Mouse (Mus musculus): ENCODE measurements around the gene 0610040J01Rik. TPM values are rescaled to one million over a fixed set of nuclear protein-coding genes. Genes with fewer than 3 reads are reported as not detected.

The 0610040J01Rik gene
- polyA plus RNA-seq, 1 experiment from 2014 or later = 21.5 TPM

- no peaks in the 10 kb centered on the region for H3K36me3 ChIP-seq (ENCODE audit: insufficient read depth, low read length)
- TF ChIP-seq CTCF (IDR thresholded peaks at IDR 0.05) = no peak
- TF ChIP-seq EP300 (IDR thresholded peaks at IDR 0.05) = no peak
- ATAC-seq (peak; percentile 11; the same call in 1 of the 2 replicates), DNase-seq (ENCODE audit: low spot score) (no peak)
- no peak overlapping the region for H3K4me3 ChIP-seq (ENCODE audit: low read depth, low read length)
- no peak overlapping the region for H3K4me2 ChIP-seq (replicated peaks; ENCODE audit: low read depth, low read length)
- no peaks in the 10 kb centered on the region for H3K9me3 ChIP-seq (ENCODE audit: low read length)
- no peaks in the 10 kb centered on the region for H3K27me3 ChIP-seq (replicated peaks; ENCODE audit: insufficient read depth, low read length)
- no peak overlapping the region for H3K9ac ChIP-seq (replicated peaks; ENCODE audit: low read depth)
- no peaks in the 10 kb centered on the region for H3K4me1 ChIP-seq (ENCODE audit: insufficient read depth, low read depth, low read length)
- no peak overlapping the region for H3K27ac ChIP-seq (ENCODE audit: low read length)
- WGBS = 66% methylated on average over 5 of the region's 5 CpGs
Observed at GRCm38 (mm10) chr5:63837115-63837514, 25.0 kb downstream of the 0610040J01Rik start.

GRCm38 (mm10) chr5:63837851-63838250 lies 25.7 kb downstream of the 0610040J01Rik start:
- Histone ChIP-seq H3K4me3 (ENCODE audit: low read depth, low read length) (no peak overlapping the region), H3K9ac (replicated peaks; ENCODE audit: low read depth) (no peak overlapping the region), H3K27ac (ENCODE audit: low read length) (no peak overlapping the region), H3K4me1 (ENCODE audit: insufficient read depth, low read depth, low read length) (no peaks in the 10 kb centered on the region), H3K36me3 (ENCODE audit: insufficient read depth, low read length) (no peaks in the 10 kb centered on the region), H3K4me2 (replicated peaks; ENCODE audit: low read depth, low read length) (no peak overlapping the region), H3K9me3 (ENCODE audit: low read length) (no peaks in the 10 kb centered on the region), H3K27me3 (replicated peaks; ENCODE audit: insufficient read depth, low read length) (no peaks in the 10 kb centered on the region)
- WGBS = 89% methylated on average over 2 of the region's 2 CpGs
- no peak for TF ChIP-seq EP300 (IDR thresholded peaks at IDR 0.05)
- TF ChIP-seq CTCF (IDR thresholded peaks at IDR 0.05) = no peak
- ATAC-seq (no peak), DNase-seq (ENCODE audit: low spot score) (no peak)

- Histone ChIP-seq H3K9ac (replicated peaks; ENCODE audit: low read depth) (no peak overlapping the region), H3K9me3 (ENCODE audit: low read length) (no peaks in the 10 kb centered on the region), H3K4me1 (ENCODE audit: insufficient read depth, low read depth, low read length) (no peaks in the 10 kb centered on the region), H3K27me3 (replicated peaks; ENCODE audit: insufficient read depth, low read length) (no peaks in the 10 kb centered on the region), H3K4me3 (ENCODE audit: low read depth, low read length) (no peak overlapping the region), H3K27ac (ENCODE audit: low read length) (no peak overlapping the region), H3K4me2 (replicated peaks; ENCODE audit: low read depth, low read length) (no peak overlapping the region), H3K36me3 (ENCODE audit: insufficient read depth, low read length) (no peaks in the 10 kb centered on the region)
- DNase-seq (ENCODE audit: low spot score) = no peak
- TF ChIP-seq CTCF (IDR thresholded peaks at IDR 0.05) (no peak), EP300 (IDR thresholded peaks at IDR 0.05) (no peak)
- ATAC-seq = no peak
- WGBS = 51% methylated on average over 12 of the region's 12 CpGs
Observed at GRCm38 (mm10) chr5:63839801-63840416, 27.7 kb downstream of the 0610040J01Rik start.

- H3K9me3 ChIP-seq (ENCODE audit: low read length) = no peaks in the 10 kb centered on the region
Observed at GRCm38 (mm10) chr5:63847080-63847479, 34.9 kb downstream of the 0610040J01Rik start.

GRCm38 (mm10) chr5:63847541-63848226 lies 35.5 kb downstream of the 0610040J01Rik start:
- WGBS = 66% methylated on average over 13 of the region's 13 CpGs
- no peak for TF ChIP-seq EP300 (IDR thresholded peaks at IDR 0.05)
- TF ChIP-seq CTCF (IDR thresholded peaks at IDR 0.05) = no peak
- ATAC-seq = no peak
- no peak overlapping the region for H3K27ac ChIP-seq (ENCODE audit: low read length)
- H3K4me1 ChIP-seq (ENCODE audit: insufficient read depth, low read depth, low read length) = no peaks in the 10 kb centered on the region
- H3K4me3 ChIP-seq (ENCODE audit: low read depth, low read length) = no peak overlapping the region
- no peaks in the 10 kb centered on the region for H3K36me3 ChIP-seq (ENCODE audit: insufficient read depth, low read length)
- no peaks in the 10 kb centered on the region for H3K27me3 ChIP-seq (replicated peaks; ENCODE audit: insufficient read depth, low read length)
- H3K9me3 ChIP-seq (ENCODE audit: low read length) = no peaks in the 10 kb centered on the region
- DNase-seq (ENCODE audit: low spot score) = no peak
- H3K9ac ChIP-seq (replicated peaks; ENCODE audit: low read depth) = no peak overlapping the region
- H3K4me2 ChIP-seq (replicated peaks; ENCODE audit: low read depth, low read length) = no peak overlapping the region

More at GRCm38 (mm10) chr5:63847080-63847479, 34.9 kb downstream of the 0610040J01Rik start:
- TF ChIP-seq EP300 (IDR thresholded peaks at IDR 0.05) = no peak
- TF ChIP-seq CTCF (IDR thresholded peaks at IDR 0.05) = no peak
- H3K9ac ChIP-seq (replicated peaks; ENCODE audit: low read depth) = no peak overlapping the region
- H3K4me2 ChIP-seq (replicated peaks; ENCODE audit: low read depth, low read length) = no peak overlapping the region
- no peak overlapping the region for H3K4me3 ChIP-seq (ENCODE audit: low read depth, low read length)
- H3K36me3 ChIP-seq (ENCODE audit: insufficient read depth, low read length) = no peaks in the 10 kb centered on the region
- 81% methylated on average over 8 of the region's 8 CpGs for WGBS
- ATAC-seq (no peak), DNase-seq (ENCODE audit: low spot score) (no peak)
- H3K4me1 ChIP-seq (ENCODE audit: insufficient read depth, low read depth, low read length) = no peaks in the 10 kb centered on the region
- H3K27me3 ChIP-seq (replicated peaks; ENCODE audit: insufficient read depth, low read length) = no peaks in the 10 kb centered on the region
- H3K27ac ChIP-seq (ENCODE audit: low read length) = no peak overlapping the region

- WGBS = 69% methylated on average over 8 of the region's 8 CpGs
- Histone ChIP-seq H3K9ac (replicated peaks; ENCODE audit: low read depth) (no peak overlapping the region), H3K27me3 (replicated peaks; ENCODE audit: insufficient read depth, low read length) (no peaks in the 10 kb centered on the region), H3K27ac (ENCODE audit: low read length) (no peak overlapping the region), H3K4me2 (replicated peaks; ENCODE audit: low read depth, low read length) (no peak overlapping the region), H3K36me3 (ENCODE audit: insufficient read depth, low read length) (no peaks in the 10 kb centered on the region), H3K4me1 (ENCODE audit: insufficient read depth, low read depth, low read length) (no peaks in the 10 kb centered on the region), H3K9me3 (ENCODE audit: low read length) (no peaks in the 10 kb centered on the region), H3K4me3 (ENCODE audit: low read depth, low read length) (no peak overlapping the region)
- no peak for TF ChIP-seq EP300 (IDR thresholded peaks at IDR 0.05)
- no peak for TF ChIP-seq CTCF (IDR thresholded peaks at IDR 0.05)
- ATAC-seq (no peak), DNase-seq (ENCODE audit: low spot score) (no peak)
Observed at GRCm38 (mm10) chr5:63858901-63859300, 46.7 kb downstream of the 0610040J01Rik start.

All from lung, postnatal 0 days (tissue).